Mouse (Mus musculus) adrenal gland, adult 10 weeks (tissue): ENCODE data around the gene Ins1. TPM values are rescaled to one million over a fixed set of nuclear protein-coding genes. Genes with fewer than 3 reads are reported as not detected.

Experiments
- polyA plus RNA-seq: library from polyadenylated mRNA; stranded (reverse); fragments of 350-450 nt; fragmentation: Illumina TruSeq; extraction: RNeasy Lipid Tissue Mini Kit (QIAGEN cat#74804); gene quantifications from one replicate; pipeline ENCODE4 v1.2.3, GENCODE M21; 2014; ENCODE audit warnings: low read depth, low replicate concordance

The Ins1 gene
- not detected for polyA plus RNA-seq

DNA sequence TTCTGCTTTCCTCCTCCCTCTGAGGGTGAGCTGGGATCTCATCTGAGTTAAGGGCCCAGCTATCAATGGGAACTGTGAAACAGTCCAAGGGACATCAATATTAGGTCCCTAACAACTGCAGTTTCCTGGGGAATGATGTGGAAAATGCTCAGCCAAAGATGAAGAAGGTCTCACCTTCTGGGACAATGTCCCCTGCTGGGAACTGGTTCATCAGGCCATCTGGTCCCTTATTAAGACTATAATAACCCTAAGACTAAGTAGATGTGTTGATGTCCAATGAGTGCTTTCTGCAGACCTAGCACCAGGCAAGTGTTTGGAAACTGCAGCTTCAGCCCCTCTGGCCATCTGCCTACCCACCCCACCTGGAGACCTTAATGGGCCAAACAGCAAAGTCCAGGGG is at the start of gene Ins1:
Gene Ins1 (plus strand): TSS at position 301 of the 400 bp plus-strand sequence.

